Mouse (Mus musculus) large intestine, adult 2 months (tissue): ENCODE results near the gene Selenof. TPM values are rescaled to one million over a fixed set of nuclear protein-coding genes. Genes with fewer than 3 reads are reported as not detected.

ENCODE experiments used
- DNase-seq: peaks from one replicate; pipeline ENCODE4 v3.0.0-alpha.2; 2012; ENCODE audit warnings: low read depth, low spot score
- WGBS: fragments of 180-500 bp; shearing (Covaris S2); methylation state at CpG from one replicate; pipeline ENCODE4 v1.1.7; 2018; 5-methylcytosine and 5-hydroxymethylcytosine counted together
- polyA plus RNA-seq: library from polyadenylated mRNA; depleted of rRNA; stranded (reverse); fragments of >200 nt; gene quantifications from 2 replicates; pipeline ENCODE4 v1.2.3, GENCODE M21; 2012

The Selenof gene
- polyA plus RNA-seq, 1 experiment, result 129 TPM

- no peak for DNase-seq
- WGBS, result 85% methylated on average over 22 of the region's 22 CpGs
Measured at GRCm38 (mm10) chr3:144561511-144562250, 8.4 kb upstream of the Selenof start.

- DNase-seq, result no peak
- WGBS, result 88% methylated on average over 7 of the region's 7 CpGs
Measured at GRCm38 (mm10) chr3:144563916-144564315, 6.2 kb upstream of the Selenof start.

DNA sequence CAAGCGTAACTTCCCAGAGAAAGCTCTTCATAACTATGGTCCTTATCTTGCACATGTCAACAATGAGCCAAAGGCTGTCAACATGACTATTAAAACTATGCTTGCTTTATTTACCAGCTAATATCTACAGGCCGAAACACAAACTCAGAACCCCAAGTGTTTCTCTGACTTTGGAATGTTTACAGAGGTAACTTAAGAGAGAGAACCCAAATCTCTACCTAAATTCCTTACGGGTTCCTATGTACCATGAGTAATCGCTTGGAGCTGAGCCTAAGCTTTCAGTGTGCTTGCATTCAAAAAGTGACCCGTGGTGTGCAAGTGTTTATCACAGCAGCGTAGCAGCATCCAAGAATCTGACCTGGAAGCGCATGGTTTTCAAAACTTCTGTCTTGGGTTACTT lies 4.9 kb upstream of the Selenof start:
- no peak for DNase-seq
- 81% methylated on average over 7 of the region's 7 CpGs for WGBS

- WGBS, result under 1% methylated on average over 21 of the region's 21 CpGs
- DNase-seq, result no peak
Measured at GRCm38 (mm10) chr3:144568861-144569361, 1.2 kb upstream of the Selenof start.

- under 1% methylated on average over 47 of the region's 47 CpGs for WGBS
- DNase-seq, result no peak
Measured at GRCm38 (mm10) chr3:144569401-144569971, 618 bp upstream of the Selenof start.

DNA sequence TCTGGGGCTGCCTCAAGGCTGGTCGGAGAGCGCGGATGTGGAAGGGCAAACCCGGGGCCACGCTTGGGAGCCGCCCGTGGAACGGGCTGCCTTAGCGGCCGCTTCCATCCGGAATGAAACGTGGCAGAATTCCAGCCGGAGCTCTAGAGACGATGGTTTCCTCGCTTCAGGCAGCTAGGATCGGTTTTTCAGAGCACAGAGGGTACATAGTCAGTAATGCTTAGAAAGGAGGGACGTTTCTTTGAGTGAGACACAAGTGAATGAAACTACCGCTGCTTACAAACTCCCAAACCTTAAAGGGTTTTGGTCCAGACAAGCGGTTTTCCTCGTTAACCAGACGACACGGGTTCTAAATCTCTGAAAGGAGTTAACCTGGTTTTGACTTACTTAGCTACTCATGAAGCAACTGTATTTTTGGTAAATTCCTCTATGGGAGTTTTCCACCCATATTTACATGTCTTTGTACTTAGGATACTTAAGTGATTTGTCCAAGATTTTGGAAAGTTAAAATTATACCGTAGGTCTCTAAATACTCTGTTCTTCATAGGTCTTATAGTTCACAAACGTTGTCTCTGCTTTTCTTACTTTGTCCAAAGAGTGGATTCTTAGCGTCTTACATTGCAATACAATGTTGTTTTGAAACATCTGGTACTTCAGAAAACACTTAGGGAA lies 848 bp downstream of the Selenof start:
- WGBS, result under 1% methylated on average over 25 of the region's 25 CpGs
- DNase-seq, result no peak

- WGBS, result 92% methylated on average over 7 of the region's 7 CpGs
- DNase-seq, result no peak
Measured at GRCm38 (mm10) chr3:144574256-144574655, 4.2 kb downstream of the Selenof start.

- DNase-seq, result no peak
- WGBS, result 26% methylated on average over 10 of the region's 10 CpGs
Measured at GRCm38 (mm10) chr3:144577366-144578340, 7.5 kb downstream of the Selenof start.

DNA sequence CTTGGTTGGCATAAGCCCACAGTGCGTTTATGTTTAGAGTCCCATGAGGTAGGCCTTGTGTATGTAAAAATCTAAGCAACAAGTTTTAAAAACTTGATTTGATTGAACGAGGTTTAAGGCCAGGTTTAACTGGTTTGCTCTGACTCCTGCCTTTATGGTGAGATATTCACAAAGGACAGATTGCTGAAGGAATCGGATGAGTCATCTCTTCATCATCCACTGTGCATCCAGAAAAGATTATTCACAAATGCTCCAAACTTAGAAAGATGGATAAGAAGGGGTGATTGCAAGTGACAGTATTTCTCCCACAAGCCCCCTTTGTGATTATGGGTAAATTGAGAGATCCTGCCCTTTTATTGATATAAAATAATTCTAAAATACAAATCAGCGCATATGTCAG lies 8.8 kb downstream of the Selenof start:
- 79% methylated on average over 4 of the region's 4 CpGs for WGBS

GRCm38 (mm10) chr3:144579796-144580195 lies 9.7 kb downstream of the Selenof start:
- 75% methylated on average over 5 of the region's 5 CpGs for WGBS
- DNase-seq, result no peak

More for the DNA sequence above, 8.8 kb downstream of the Selenof start:
- DNase-seq, result no peak

GRCm38 (mm10) chr3:144580281-144580680 lies 10.2 kb downstream of the Selenof start:
- WGBS, result 75% methylated on average over 7 of the region's 7 CpGs
- no peak for DNase-seq

- 77% methylated on average over 3 of the region's 3 CpGs for WGBS
- no peak for DNase-seq
Measured at GRCm38 (mm10) chr3:144581842-144582241, 11.7 kb downstream of the Selenof start.

DNA sequence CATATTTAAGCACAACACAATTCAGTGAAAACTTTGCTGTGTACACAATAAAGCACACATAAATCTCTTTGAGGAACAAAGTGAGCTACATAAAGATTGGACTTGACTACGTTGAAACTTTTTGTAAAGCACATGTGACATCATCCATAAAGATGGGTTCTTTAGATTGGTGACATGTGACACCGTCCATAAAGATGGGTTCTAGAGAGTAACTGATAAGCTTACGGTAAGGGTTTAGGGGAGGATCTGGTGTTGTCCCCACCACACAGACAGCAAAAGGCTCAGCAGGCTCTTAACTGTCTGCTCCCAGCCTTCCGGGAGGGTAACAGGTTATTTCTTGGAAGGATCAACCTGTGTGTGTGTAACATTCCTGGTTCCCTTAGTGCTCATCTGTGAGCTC lies 12.2 kb downstream of the Selenof start:
- WGBS, result 78% methylated on average over 4 of the region's 4 CpGs
- no peak for DNase-seq

- whole genome bisulfite sequencing, result 34% methylated on average over 5 of the region's 5 CpGs
- no peak for DNase-seq
Measured at GRCm38 (mm10) chr3:144583789-144584188, 13.7 kb downstream of the Selenof start.

GRCm38 (mm10) chr3:144584789-144585553 lies 14.9 kb downstream of the Selenof start:
- WGBS, result 82% methylated on average over 6 of the region's 6 CpGs
- DNase-seq, result no peak

DNA sequence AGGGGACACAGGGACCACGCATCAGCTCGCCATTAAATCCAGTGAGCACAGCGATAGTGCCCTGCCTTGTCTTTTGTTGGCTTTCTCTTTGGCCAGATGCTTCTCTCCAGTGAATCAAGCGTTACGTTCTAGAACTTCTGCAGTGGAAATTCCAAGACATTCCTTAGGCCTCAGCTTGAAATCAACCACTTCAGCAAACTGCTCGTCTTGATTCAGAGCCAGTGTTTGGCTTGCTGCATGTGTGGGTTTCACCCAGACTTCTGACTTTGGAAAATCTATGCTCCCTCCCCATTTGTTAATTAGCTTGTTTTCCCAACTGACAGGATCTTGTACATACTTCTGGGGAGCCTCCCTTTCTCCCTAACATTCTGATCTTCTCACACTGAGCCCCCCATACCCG lies 16.6 kb downstream of the Selenof start:
- DNase-seq, result no peak
- WGBS, result 72% methylated on average over 7 of the region's 7 CpGs

GRCm38 (mm10) chr3:144589189-144589890 lies 19.2 kb downstream of the Selenof start:
- no peak for DNase-seq
- WGBS, result 81% methylated on average over 8 of the region's 8 CpGs
